Mouse (Mus musculus) duodenum, adult 2 months (tissue): ENCODE results near the gene Gm21974. TPM values are rescaled to one million over a fixed set of nuclear protein-coding genes. Genes with fewer than 3 reads are reported as not detected.

ENCODE experiments used
- polyA plus RNA-seq: library from polyadenylated mRNA; depleted of rRNA; stranded (reverse); fragments of >200 nt; gene quantifications from 2 replicates; pipeline ENCODE4 v1.2.3, GENCODE M21; 2012; ENCODE audit warnings: low replicate concordance; rRNA removed

The Gm21974 gene
- polyA plus RNA-seq: 0.49 TPM in 1 of 2 replicates, not detected in the other

DNA sequence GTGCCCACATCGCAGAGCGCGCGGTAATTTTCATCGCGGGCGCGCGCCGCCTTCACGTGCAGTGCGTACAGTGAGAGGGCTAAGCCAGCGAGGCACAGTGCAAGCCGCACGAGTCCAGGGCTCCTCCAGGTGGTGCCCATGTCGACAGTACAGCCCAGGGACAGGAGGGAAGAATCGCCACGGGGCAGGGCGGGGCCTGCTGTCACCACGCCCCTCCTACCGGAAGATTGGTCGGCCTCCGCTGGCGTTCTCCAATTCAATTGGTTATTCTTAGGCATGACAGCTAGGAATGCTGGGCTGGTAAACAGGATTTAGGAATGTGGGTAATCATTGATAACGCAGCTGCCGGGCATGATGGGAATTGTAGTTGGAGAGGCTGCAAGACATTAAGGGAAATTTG, at the start of gene Gm21974, which contains the start of gene Vkorc1:
Gm21974 (minus strand) TSS at position 13 of the 400 bp plus-strand sequence.
Vkorc1 (minus strand) TSS at position 176 of the 400 bp plus-strand sequence.

GRCm38 (mm10) chr7:127929923-127930322, 34.7 kb upstream of the Gm21974 start, which contains the start of gene Prss8:
Prss8 (minus strand) TSS chr7:127930104.

DNA sequence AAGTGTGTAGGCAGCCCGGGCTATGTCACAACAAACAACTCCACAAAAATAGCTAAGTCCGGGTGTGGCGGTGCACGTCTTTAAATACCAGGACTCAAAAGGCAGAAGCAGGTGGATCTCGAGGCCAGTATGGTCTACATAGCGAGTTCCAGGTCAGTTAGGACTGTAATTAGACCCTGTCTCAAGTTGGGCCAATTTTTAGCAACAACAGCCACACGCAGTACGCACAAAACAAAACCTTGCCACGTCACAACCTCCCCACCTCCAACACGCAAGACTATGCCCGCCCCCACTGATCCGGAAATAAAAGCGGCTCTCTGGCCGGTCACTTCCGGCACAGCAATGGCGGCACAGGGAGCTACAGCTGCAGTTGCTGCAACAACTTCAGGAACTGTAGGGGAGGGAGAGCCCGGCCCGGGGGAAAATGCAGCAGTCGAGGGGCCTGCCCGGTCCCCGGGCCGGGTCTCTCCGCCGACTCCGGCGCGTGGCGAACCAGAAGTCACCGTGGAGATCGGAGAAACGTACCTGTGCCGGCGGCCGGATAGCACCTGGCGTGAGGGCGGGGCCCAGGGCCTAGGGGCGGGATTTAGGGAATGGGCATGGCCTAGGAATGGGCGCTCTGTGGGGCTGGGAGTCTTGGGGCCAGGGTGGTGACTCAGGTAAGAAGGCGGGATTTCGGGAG, 17.1 kb upstream of the Gm21974 start, which contains the start of gene Kat8:
Kat8 (plus strand) TSS at position 327 of the 682 bp plus-strand sequence.

GRCm38 (mm10) chr7:127903971-127904796, 8.9 kb upstream of the Gm21974 start, which contains the start of gene Bckdk:
Bckdk (plus strand) TSS chr7:127904082.

GRCm38 (mm10) chr7:127890798-127891197, 4.5 kb downstream of the Gm21974 start, which contains the start of gene Prss53:
Prss53 (minus strand) TSS chr7:127890970.

GRCm38 (mm10) chr7:127876467-127877348, 18.5 kb downstream of the Gm21974 start, which contains the start of gene Zfp668:
Zfp668 (minus strand) TSS chr7:127876828.

GRCm38 (mm10) chr7:127876041-127876466, 19.2 kb downstream of the Gm21974 start, which contains the start of gene Zfp646:
Zfp646 (plus strand) TSS chr7:127876221.

Other genes with a start within 250 kb of the Gm21974 start
- 30.7 and 46.2 TPM in 2 replicates for gene Bcl7c, start 186.5 kb downstream of the Gm21974 start, polyA plus RNA-seq
- gene Ctf1, start 182.7 kb downstream of the Gm21974 start, polyA plus RNA-seq: 18.0 and 22.0 TPM in 2 replicates
- not detected in 2 replicates for gene Ctf2, start 163.3 kb downstream of the Gm21974 start, polyA plus RNA-seq
- 51.0 and 74.6 TPM in 2 replicates for gene Fbxl19, start 150.9 kb downstream of the Gm21974 start, polyA plus RNA-seq
- 23.5 and 26.0 TPM in 2 replicates for gene Orai3, start 125.6 kb downstream of the Gm21974 start, polyA plus RNA-seq
- gene Setd1a, start 118.8 kb downstream of the Gm21974 start, polyA plus RNA-seq: 6.8 and 8.0 TPM in 2 replicates
- gene Gm49388, start 109.8 kb downstream of the Gm21974 start, polyA plus RNA-seq: not detected in 2 replicates
- gene Hsd3b7, start 94.8 kb downstream of the Gm21974 start, polyA plus RNA-seq: 39.8 and 42.6 TPM in 2 replicates
- gene Stx4a, start 71.2 kb downstream of the Gm21974 start, polyA plus RNA-seq: 40.2 and 59.7 TPM in 2 replicates
- gene Stx1b, start 70.9 kb downstream of the Gm21974 start, polyA plus RNA-seq: 2.0 and 3.3 TPM in 2 replicates
- gene Zfp646, start 19.2 kb downstream of the Gm21974 start, polyA plus RNA-seq: 9.2 and 11.9 TPM in 2 replicates
- 5.1 and 6.8 TPM in 2 replicates for gene Zfp668, start 18.6 kb downstream of the Gm21974 start, polyA plus RNA-seq
- 1.5 and 1.8 TPM in 2 replicates for gene Prss53, start 4.5 kb downstream of the Gm21974 start, polyA plus RNA-seq
- 81.2 and 108 TPM in 2 replicates for gene Vkorc1, start 163 bp upstream of the Gm21974 start, polyA plus RNA-seq
- 81.7 and 85.2 TPM in 2 replicates for gene Bckdk, start 8.6 kb upstream of the Gm21974 start, polyA plus RNA-seq
- gene Kat8, start 17.1 kb upstream of the Gm21974 start, polyA plus RNA-seq: 6.3 and 8.2 TPM in 2 replicates
- gene Prss8, start 34.6 kb upstream of the Gm21974 start, polyA plus RNA-seq: 33.6 and 89.6 TPM in 2 replicates
- 4.5 and 5.9 TPM in 2 replicates for gene Prss36, start 51.3 kb upstream of the Gm21974 start, polyA plus RNA-seq
- 92.7 and 112 TPM in 2 replicates for gene Fus, start 72.0 kb upstream of the Gm21974 start, polyA plus RNA-seq
- gene Pycard, start 98.4 kb upstream of the Gm21974 start, polyA plus RNA-seq: 473 and 516 TPM in 2 replicates
- 7.3 and 7.8 TPM in 2 replicates for gene Trim72, start 108.5 kb upstream of the Gm21974 start, polyA plus RNA-seq
- gene Itgam, start 167.2 kb upstream of the Gm21974 start, polyA plus RNA-seq: 2.8 TPM in 2 replicates
- gene Gm49368, start 167.2 kb upstream of the Gm21974 start, polyA plus RNA-seq: 0.04 TPM in 1 of 2 replicates, not detected in the other
- gene Itgax, start 234.1 kb upstream of the Gm21974 start, polyA plus RNA-seq: 2.2 and 5.2 TPM in 2 replicates